Mouse (Mus musculus) lung, postnatal 0 days (tissue): ENCODE data around the gene Tmc6. TPM values are rescaled to one million over a fixed set of nuclear protein-coding genes. Genes with fewer than 3 reads are reported as not detected.

Experiments
- ATAC-seq: fragments of 200-750 bp; cut with Nextera tagmentation; 2 replicates; pipeline ENCODE4 v1.8.0; 2017; ENCODE audit warnings: moderate library complexity
- DNase-seq: peaks from one replicate; pipeline ENCODE4 v3.0.0-alpha.2; 2016; ENCODE audit warnings: low spot score
- H3K27ac ChIP-seq: fragments of 300-500 bp; sonication (generic); 2 replicates; pipeline ENCODE4 v1.5.1; 2014; ENCODE audit warnings: antibody characterized with exemption, mild to moderate bottlenecking, low read length, mixed read lengths
- H3K27me3 ChIP-seq: fragments of 300-500 bp; sonication (generic); replicated peaks from 2 replicates; pipeline ENCODE4 v1.6.1; 2014; ENCODE audit warnings: low read length, mixed read lengths; ENCODE audit not compliant: insufficient read depth
- H3K36me3 ChIP-seq: fragments of 300-500 bp; sonication (generic); 2 replicates; pipeline ENCODE4 v1.6.1; 2014; ENCODE audit warnings: low read length, mixed read lengths; ENCODE audit not compliant: insufficient read depth
- H3K4me1 ChIP-seq: fragments of 300-500 bp; sonication (generic); 2 replicates; pipeline ENCODE4 v1.6.1; 2014; ENCODE audit warnings: antibody characterized with exemption, low read depth, low read length, mixed read lengths; ENCODE audit not compliant: insufficient read depth
- H3K4me2 ChIP-seq: fragments of 300-500 bp; sonication (generic); replicated peaks from 2 replicates; pipeline ENCODE4 v1.6.1; 2014; ENCODE audit warnings: low read depth, mild to moderate bottlenecking, low read length, moderate library complexity, mixed read lengths
- H3K4me3 ChIP-seq: fragments of 300-500 bp; sonication (generic); 2 replicates; pipeline ENCODE4 v1.5.1; 2014; ENCODE audit warnings: low read depth, low read length
- H3K9ac ChIP-seq: fragments of 300-500 bp; sonication (generic); replicated peaks from 2 replicates; pipeline ENCODE4 v1.6.1; 2014; ENCODE audit warnings: low read depth, mild to moderate bottlenecking
- H3K9me3 ChIP-seq: fragments of 300-500 bp; sonication (generic); 2 replicates; pipeline ENCODE4 v1.6.1; 2016; ENCODE audit warnings: low read length, mixed read lengths
- CTCF ChIP-seq: IDR thresholded peaks from 2 replicates; pipeline ENCODE4 v1.5.1; 2016; ENCODE audit warnings: antibody characterized with exemption, mild to moderate bottlenecking
- EP300 ChIP-seq: IDR thresholded peaks from 2 replicates; pipeline ENCODE4 v1.6.1; 2016; ENCODE audit warnings: antibody characterized with exemption, mild to moderate bottlenecking, control low read depth
- WGBS: fragments of 180-500 bp; shearing (Covaris S2); extraction: QIAGEN DNeasy Blood & Tissue Kit; methylation state at CpG from one replicate; pipeline ENCODE4 v1.1.7; 2014; 5-methylcytosine and 5-hydroxymethylcytosine counted together
- polyA plus RNA-seq: library from polyadenylated mRNA; unstranded; fragments of >200 nt; fragmentation: Nextera tagmentation; extraction: Ambion mirVana; gene quantifications from 2 replicates; pipeline ENCODE4 v1.2.1, GENCODE M21; 2015

The Tmc6 gene
- polyA plus RNA-seq, 1 experiment from 2014 or later = 34.8 TPM

DNA sequence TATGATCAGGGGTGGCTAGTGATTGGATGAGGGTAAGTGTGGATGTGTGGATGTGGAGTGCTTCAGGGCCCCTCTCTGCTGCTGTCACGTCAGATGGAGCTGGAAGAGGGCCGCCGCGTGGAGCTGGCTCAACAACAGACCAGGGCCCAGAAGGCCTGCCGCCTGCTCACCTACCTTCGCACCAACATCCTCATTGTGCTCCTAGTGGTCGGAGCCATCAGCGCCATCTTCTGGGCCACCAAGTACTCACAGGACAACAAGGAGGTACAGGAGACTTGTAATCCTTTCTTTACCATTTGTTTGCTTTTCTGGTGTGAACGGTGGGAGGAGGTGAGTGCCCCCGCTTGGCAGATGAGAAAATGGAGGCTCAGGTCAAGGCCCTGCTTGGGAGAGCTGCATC, 4.3 kb upstream of the Tmc6 start:
- ATAC-seq (no peak), DNase-seq (peak; percentile 72)
- 10% methylated on average over 10 of the region's 10 CpGs for WGBS
- H3K36me3 ChIP-seq = no peaks in the 10 kb centered on the region
- no peak overlapping the region for H3K4me3 ChIP-seq
- H3K27ac ChIP-seq = no peak overlapping the region
- peak; percentile 86 for TF ChIP-seq CTCF
- TF ChIP-seq EP300 = no peak
- no peaks in the 10 kb centered on the region for H3K9me3 ChIP-seq
- H3K27me3 ChIP-seq = no peaks in the 10 kb centered on the region
- peaks cover 18% of the 10 kb centered on the region; the same call in 1 of the 2 replicates for H3K4me1 ChIP-seq
- H3K4me2 ChIP-seq = no peak overlapping the region
- H3K9ac ChIP-seq = no peak overlapping the region

- Histone ChIP-seq H3K9ac (no peak overlapping the region), H3K36me3 (no peaks in the 10 kb centered on the region), H3K27me3 (no peaks in the 10 kb centered on the region), H3K4me2 (peak overlapping the region; percentile 87), H3K9me3 (no peaks in the 10 kb centered on the region), H3K27ac (no peak overlapping the region), H3K4me1 (peaks cover 26% of the 10 kb centered on the region; the same call in 1 of the 2 replicates), H3K4me3 (no peak overlapping the region)
- TF ChIP-seq EP300 (no peak), CTCF (no peak)
- 40% methylated on average over 10 of the region's 10 CpGs for WGBS
- DNase-seq (peak; percentile 56), ATAC-seq (no peak)
Observed at GRCm38 (mm10) chr11:117783683-117784309, 1.8 kb upstream of the Tmc6 start.

DNA sequence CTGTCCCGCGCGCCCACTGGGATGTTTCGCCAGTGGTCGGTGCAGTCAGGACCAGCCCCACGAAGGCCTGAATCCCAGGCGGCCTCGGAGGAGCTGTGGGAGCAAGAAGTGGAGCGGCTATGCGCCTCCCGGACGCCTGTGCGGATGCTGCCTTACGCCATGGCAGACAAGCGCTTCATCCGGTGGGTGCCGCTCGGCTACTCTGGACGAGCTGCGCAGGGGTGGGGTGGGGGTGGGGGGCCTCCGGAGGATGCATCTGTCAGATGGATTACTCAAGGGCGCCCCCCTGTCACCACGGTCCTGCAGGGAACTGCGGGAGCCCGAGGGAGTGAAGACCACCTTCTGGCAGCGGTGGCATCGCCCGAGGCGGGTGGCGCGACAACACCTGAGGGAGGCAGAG, 1.1 kb upstream of the Tmc6 start:
- DNase-seq (peak; percentile 69), ATAC-seq (no peak)
- peak overlapping the region; percentile 28; the same call in 1 of the 2 replicates for H3K4me3 ChIP-seq
- H3K9ac ChIP-seq = peak overlapping the region; percentile 48
- H3K4me1 ChIP-seq = peaks cover 30% of the 10 kb centered on the region; the same call in 1 of the 2 replicates
- no peaks in the 10 kb centered on the region for H3K27me3 ChIP-seq
- H3K4me2 ChIP-seq = peak overlapping the region; percentile 87
- WGBS = 7% methylated on average over 30 of the region's 31 CpGs
- TF ChIP-seq CTCF = peak; percentile 64
- no peak for TF ChIP-seq EP300
- H3K27ac ChIP-seq = peak overlapping the region; percentile 98
- H3K9me3 ChIP-seq = no peaks in the 10 kb centered on the region
- H3K36me3 ChIP-seq = no peaks in the 10 kb centered on the region

- H3K4me2 ChIP-seq = peak overlapping the region; percentile 87
- no peaks in the 10 kb centered on the region for H3K36me3 ChIP-seq
- TF ChIP-seq CTCF = no peak
- TF ChIP-seq EP300 = no peak
- H3K27ac ChIP-seq = peak overlapping the region; percentile 98
- ATAC-seq = no peak
- WGBS = 47% methylated on average over 9 of the region's 9 CpGs
- peak overlapping the region; percentile 48 for H3K9ac ChIP-seq
- H3K4me1 ChIP-seq = peaks cover 30% of the 10 kb centered on the region; the same call in 1 of the 2 replicates
- H3K4me3 ChIP-seq = peak overlapping the region; percentile 28; the same call in 1 of the 2 replicates
- DNase-seq = no peak
- no peaks in the 10 kb centered on the region for H3K27me3 ChIP-seq
- no peaks in the 10 kb centered on the region for H3K9me3 ChIP-seq
Observed at GRCm38 (mm10) chr11:117782705-117783034, 672 bp upstream of the Tmc6 start.

GRCm38 (mm10) chr11:117781199-117781821, 688 bp downstream of the Tmc6 start:
- H3K9me3 ChIP-seq = no peaks in the 10 kb centered on the region
- peak overlapping the region; percentile 98 for H3K27ac ChIP-seq
- TF ChIP-seq EP300 (peak; percentile 38; the same call in 1 of the 2 replicates), CTCF (no peak)
- peak; percentile 29 for ATAC-seq
- H3K4me1 ChIP-seq = peaks cover 30% of the 10 kb centered on the region; the same call in 1 of the 2 replicates
- 6% methylated on average over 18 of the region's 18 CpGs for WGBS
- H3K36me3 ChIP-seq = no peaks in the 10 kb centered on the region
- H3K4me3 ChIP-seq = peak overlapping the region; percentile 57
- peak overlapping the region; percentile 87 for H3K4me2 ChIP-seq
- DNase-seq = peak; percentile 92
- H3K27me3 ChIP-seq = no peaks in the 10 kb centered on the region
- peak overlapping the region; percentile 36 for H3K9ac ChIP-seq

DNA sequence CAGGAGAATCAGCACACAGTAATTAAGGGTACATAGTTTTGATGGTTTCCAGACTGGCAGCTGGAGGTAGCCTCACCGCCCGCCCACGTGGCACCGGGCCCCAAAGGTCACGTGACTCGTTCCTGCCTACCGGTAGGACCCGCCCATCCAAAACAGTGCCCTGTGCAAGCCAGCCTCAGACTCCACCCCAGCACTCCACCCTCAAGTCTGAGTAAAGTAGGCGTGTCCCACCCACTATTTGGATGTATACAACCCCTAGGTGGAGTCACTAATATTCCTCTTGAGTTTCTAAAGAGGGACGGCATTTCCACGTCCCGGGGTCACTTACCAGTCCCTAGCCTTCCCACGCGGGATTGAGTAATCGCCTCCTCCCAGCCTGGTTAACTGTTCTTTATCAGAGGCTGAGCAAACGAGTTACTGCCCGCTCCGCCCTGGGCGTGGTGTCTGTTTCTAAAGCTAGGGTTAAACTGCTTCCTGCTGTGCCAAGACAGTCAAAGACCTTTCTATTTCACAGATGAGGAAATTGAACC, 1.4 kb downstream of the Tmc6 start:
- peak; percentile 64; the same call in 1 of the 2 replicates for TF ChIP-seq EP300
- TF ChIP-seq CTCF = peak; percentile 53
- Histone ChIP-seq H3K27ac (peak overlapping the region; percentile 98), H3K4me1 (peaks cover 30% of the 10 kb centered on the region; the same call in 1 of the 2 replicates), H3K36me3 (no peaks in the 10 kb centered on the region), H3K9me3 (no peaks in the 10 kb centered on the region), H3K9ac (peak overlapping the region; percentile 75), H3K4me2 (peak overlapping the region; percentile 87), H3K27me3 (no peaks in the 10 kb centered on the region), H3K4me3 (peak overlapping the region; percentile 57)
- peak; percentile 99 for DNase-seq
- ATAC-seq = peak; percentile 75
- 2% methylated on average over 19 of the region's 19 CpGs for WGBS
